Mouse (Mus musculus) CH12.LX (cell line): ENCODE data around the gene Hrh2.

Experiments used
- CTCF ChIP-seq, 2 experiments: IDR thresholded peaks in 1 of 2; conservative IDR thresholded peaks in 1 of 2; 2 replicates each; pipeline ENCODE4 v1.5.1; 2011 to 2012; ENCODE audit warnings: low read depth in 2 of 2, low read length in 2 of 2, improper control_type of control experiment in 1 of 2, inconsistent platforms in 1 of 2, mild to moderate bottlenecking in 1 of 2, moderate library complexity in 1 of 2
- HCFC1 ChIP-seq: IDR thresholded peaks from 2 replicates; pipeline ENCODE4 v1.6.1; 2012; ENCODE audit warnings: low read depth, mild to moderate bottlenecking, inconsistent platforms, low read length, improper control_type of control experiment

DNA sequence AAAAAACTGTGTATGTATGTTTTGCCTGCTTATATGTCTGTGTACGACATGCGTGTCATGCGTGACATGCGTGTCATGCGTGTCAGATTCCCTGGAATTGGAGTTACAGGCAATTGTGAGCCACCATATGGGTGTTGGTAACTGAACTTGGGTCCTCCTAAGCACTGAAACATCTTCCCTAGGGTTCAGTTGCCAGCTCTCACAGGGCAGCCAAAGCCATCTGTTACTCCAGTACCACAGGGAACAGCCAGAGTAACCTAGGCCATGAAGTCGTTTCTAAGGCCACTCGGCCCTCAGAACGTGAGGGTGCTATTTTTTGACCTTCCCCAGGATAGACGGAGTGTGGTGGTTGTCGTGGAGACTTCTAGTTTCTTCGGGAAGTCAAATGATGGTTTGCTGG lies 32.2 kb upstream of the Hrh2 start:
- TF ChIP-seq HCFC1 (no peak), CTCF (conservative IDR thresholded peaks at IDR 0.05 in 1 of 2, IDR thresholded peaks at IDR 0.05 in 1 of 2; ENCODE audit: low read depth in 2 of 2, low read length in 2 of 2) (no peak)
